Mouse (Mus musculus): Measurements from ENCODE around the gene Cdc42bpg. TPM values are rescaled to one million over a fixed set of nuclear protein-coding genes. Genes with fewer than 3 reads are reported as not detected.
"Not testable (repeated sequence)": the region's sequence is repeated elsewhere in the genome, so short reads cannot be mapped to it uniquely, and the experiment has no call there.

Gene Cdc42bpg
- polyA plus RNA-seq, 1 experiment from 2014 or later: 0.20 TPM

DNA sequence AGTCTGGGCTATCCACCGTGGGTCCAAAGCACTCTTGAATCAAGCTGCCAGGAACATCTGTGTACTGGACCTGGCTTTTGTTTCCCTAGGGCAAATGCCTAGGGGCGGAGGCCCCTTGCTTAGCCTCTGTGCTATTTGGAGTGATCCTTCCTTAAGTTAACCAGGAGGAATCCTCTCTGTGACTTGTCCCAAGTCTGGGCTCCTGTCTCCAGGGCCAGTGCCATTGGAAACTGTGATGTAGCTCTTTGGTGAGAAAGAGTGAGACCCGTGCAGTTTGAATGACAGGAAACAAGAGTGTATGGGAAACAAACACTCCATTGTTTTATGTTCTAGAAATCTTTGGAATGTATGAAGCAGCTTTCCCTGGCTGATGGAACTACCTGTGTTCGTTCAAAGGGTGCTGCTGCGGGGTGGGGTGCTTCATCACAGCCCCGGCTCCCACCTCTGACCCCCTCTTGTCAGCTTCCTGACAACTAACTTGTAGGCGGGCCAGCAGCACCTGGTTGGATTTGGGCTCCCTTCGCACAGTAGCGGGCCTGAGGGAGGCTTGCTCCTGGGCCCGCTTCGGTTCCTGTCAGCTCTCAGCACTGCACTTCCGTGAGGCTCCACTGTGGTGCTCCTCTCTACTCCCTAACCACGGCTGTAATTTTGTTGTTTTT is 17.9 kb upstream of the Cdc42bpg start:
- Histone ChIP-seq H3K27me3 (replicated peaks) (no peaks in the 10 kb centered on the region), H3K4me1 (peaks cover 95% of the 10 kb centered on the region), H3K9me3 (replicated peaks) (no peaks in the 10 kb centered on the region), H3K27ac (peak overlapping the region; percentile 67), H3K4me3 (no peak overlapping the region), H3K36me3 (peaks cover 89% of the 10 kb centered on the region), H3K9ac (0 out of 2 replicates have a peak overlapping the region, but pooled peaks have one; percentile 2), H3K4me2 (peak overlapping the region; percentile 18; the same call in 1 of the 2 replicates)
- ATAC-seq: no peak
- WGBS (ENCODE audit: insufficient replicate concordance): 69% methylated on average over 13 of the region's 13 CpGs

DNA sequence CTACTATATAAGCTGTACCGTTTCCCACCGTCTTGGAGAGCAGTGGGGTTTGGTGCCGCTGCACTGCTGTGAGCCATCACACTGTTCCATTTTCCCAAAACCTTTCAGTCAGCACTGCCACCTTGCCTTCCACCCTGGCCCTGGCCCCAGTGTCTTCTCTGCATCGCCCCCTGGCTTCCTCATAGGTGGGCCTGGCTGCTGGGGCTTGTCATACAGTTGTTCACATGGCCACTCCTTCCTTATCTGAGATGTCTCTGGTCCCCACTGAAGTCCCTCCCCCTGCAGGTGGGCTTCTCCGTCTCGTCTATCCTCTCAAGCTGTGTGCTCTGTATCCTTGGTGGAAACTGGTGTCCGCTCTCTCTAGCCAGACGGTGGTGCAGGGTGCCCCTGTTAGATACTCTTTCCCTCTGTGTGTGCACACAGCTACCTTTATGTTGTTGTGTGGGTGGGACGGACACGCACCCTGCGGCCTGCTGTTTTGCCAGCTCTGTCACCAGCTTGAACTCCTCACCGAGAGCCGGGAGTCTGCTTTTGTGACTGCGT is 16.5 kb upstream of the Cdc42bpg start:
- H3K9ac ChIP-seq: peak overlapping the region; percentile 42
- 74% methylated on average over 14 of the region's 14 CpGs for WGBS (ENCODE audit: insufficient replicate concordance)
- H3K36me3 ChIP-seq: peaks cover 92% of the 10 kb centered on the region

DNA sequence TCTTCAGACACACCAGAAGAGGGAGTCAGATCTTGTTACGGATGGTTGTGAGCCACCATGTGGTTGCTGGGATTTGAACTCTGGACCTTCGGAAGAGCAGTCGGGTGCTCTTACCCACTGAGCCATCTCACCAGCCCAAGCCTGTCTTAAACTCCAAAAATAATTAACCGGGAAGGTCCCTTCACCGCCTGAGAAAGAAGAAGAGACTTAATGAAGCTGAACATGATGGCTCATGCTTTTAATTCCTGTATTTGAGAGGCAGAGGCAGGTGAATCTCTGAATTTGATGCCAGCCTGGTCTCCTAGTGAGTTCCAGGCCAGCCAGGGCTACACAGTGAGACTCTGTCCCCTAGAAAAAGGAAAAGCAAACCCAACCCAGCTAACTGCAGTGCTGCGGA is 15.5 kb upstream of the Cdc42bpg start:
- WGBS (ENCODE audit: insufficient replicate concordance): 70% methylated on average over 5 of the region's 6 CpGs
- Histone ChIP-seq H3K4me1 (peaks cover 83% of the 10 kb centered on the region), H3K9ac (peak overlapping the region; percentile 64), H3K4me3 (peak overlapping the region; percentile 16; the same call in 1 of the 2 replicates), H3K27ac (peak overlapping the region; percentile 94), H3K36me3 (peaks cover 92% of the 10 kb centered on the region), H3K4me2 (peak overlapping the region; percentile 54)
- H3K9me3 ChIP-seq (replicated peaks); H3K27me3 ChIP-seq (replicated peaks); ATAC-seq: not testable (repeated sequence)

More for the DNA sequence above, 16.5 kb upstream of the Cdc42bpg start:
- H3K9me3 ChIP-seq (replicated peaks): no peaks in the 10 kb centered on the region
- no peaks in the 10 kb centered on the region for H3K27me3 ChIP-seq (replicated peaks)
- H3K4me3 ChIP-seq: no peak overlapping the region
- ATAC-seq: no peak
- peaks cover 83% of the 10 kb centered on the region for H3K4me1 ChIP-seq
- peak overlapping the region; percentile 23; the same call in 1 of the 2 replicates for H3K4me2 ChIP-seq
- H3K27ac ChIP-seq: peak overlapping the region; percentile 94

DNA sequence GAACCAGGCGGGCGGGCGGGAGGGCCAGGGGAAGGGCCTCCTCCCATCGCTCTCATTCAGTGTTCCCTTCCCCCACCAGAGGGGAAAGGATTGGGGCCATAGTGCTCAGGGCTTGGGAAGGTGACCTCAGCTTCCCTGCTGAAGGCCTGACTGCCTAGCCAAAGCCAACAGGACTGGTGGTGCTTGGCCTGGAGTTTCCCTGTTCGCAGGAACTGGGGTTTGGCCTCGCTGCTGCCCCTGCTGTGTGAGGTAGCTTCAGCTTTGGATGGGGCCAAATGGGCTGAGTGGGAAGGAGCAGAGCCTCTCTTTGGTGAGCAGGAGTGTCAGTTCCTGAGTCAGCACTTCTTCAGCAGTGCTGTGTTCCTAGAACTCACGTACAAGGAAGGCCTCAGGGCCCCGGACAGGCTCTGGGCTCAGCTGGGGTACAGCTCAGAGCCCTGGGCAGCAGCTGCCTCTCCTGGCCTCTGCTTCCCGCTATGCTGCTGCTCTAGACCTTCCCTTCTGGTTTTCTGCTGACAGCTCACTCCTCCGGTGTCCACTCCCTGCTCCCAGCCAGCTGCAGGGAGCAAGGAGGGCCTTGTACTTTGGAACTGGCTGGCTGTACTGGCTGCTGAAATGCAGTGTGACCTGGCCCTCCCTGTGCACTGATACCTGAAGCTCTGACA is 15.0 kb upstream of the Cdc42bpg start:
- peak overlapping the region; percentile 94 for H3K27ac ChIP-seq
- H3K36me3 ChIP-seq: peaks cover 92% of the 10 kb centered on the region
- no peaks in the 10 kb centered on the region for H3K9me3 ChIP-seq (replicated peaks)
- H3K27me3 ChIP-seq (replicated peaks): no peaks in the 10 kb centered on the region
- peak overlapping the region; percentile 16; the same call in 1 of the 2 replicates for H3K4me3 ChIP-seq
- H3K4me1 ChIP-seq: peaks cover 83% of the 10 kb centered on the region
- 33% methylated on average over 10 of the region's 10 CpGs for WGBS (ENCODE audit: insufficient replicate concordance)
- peak overlapping the region; percentile 64 for H3K9ac ChIP-seq
- peak; percentile 76 for ATAC-seq
- H3K4me2 ChIP-seq: peak overlapping the region; percentile 54

DNA sequence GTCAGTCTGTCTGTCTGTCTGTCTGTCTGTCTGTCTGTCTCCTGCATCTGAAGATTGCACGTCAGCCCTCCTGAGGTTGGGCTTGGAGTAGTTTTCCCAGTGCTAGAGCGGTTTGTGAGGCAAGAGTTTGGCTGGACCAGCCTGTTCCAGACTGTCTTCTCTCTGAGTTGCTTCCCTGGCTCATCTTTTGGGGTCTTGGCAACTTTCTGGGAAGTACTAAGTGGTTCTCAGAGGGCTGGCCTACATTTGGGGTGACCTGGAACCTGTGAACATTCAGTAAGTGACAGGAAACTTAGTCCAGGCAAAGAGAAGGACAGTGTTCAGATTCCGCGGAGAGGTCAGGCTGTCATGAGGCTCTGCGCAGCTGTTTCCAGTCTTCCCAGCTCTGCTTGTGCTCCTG is 14.0 kb upstream of the Cdc42bpg start:
- no peak for ATAC-seq

DNA sequence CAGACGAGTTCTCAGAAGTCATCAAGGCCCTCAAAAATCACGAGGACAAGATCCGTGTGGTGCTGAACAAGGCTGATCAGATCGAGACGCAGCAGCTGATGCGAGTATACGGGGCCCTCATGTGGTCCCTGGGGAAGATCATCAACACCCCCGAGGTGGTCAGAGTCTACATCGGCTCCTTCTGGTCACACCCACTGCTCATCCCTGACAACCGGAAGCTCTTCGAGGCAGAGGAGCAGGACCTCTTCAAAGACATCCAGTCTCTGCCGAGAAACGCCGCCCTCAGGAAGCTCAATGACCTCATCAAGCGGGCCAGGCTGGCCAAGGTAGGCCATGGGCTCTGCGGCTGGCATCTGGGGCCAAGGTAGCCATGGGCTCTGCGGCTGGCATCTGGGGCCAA is 12.0 kb upstream of the Cdc42bpg start:
- Histone ChIP-seq H3K9ac (no peak overlapping the region), H3K9me3 (replicated peaks) (no peaks in the 10 kb centered on the region), H3K4me2 (no peak overlapping the region), H3K27me3 (replicated peaks) (no peaks in the 10 kb centered on the region), H3K4me3 (no peak overlapping the region), H3K27ac (0 out of 2 replicates have a peak overlapping the region, but pooled peaks have one; percentile 53), H3K36me3 (peaks cover 93% of the 10 kb centered on the region), H3K4me1 (peaks cover 83% of the 10 kb centered on the region)
- 88% methylated on average over 17 of the region's 17 CpGs for WGBS (ENCODE audit: insufficient replicate concordance)
- no peak for ATAC-seq

More for the DNA sequence above, 14.0 kb upstream of the Cdc42bpg start:
- Histone ChIP-seq H3K4me1 (peaks cover 83% of the 10 kb centered on the region), H3K9ac (peak overlapping the region; percentile 64; the same call in 1 of the 2 replicates), H3K9me3 (replicated peaks) (no peaks in the 10 kb centered on the region), H3K36me3 (peaks cover 92% of the 10 kb centered on the region), H3K4me3 (no peak overlapping the region), H3K27ac (peak overlapping the region; percentile 94), H3K27me3 (replicated peaks) (no peaks in the 10 kb centered on the region), H3K4me2 (no peak overlapping the region)
- 89% methylated on average over 5 of the region's 5 CpGs for WGBS (ENCODE audit: insufficient replicate concordance)

DNA sequence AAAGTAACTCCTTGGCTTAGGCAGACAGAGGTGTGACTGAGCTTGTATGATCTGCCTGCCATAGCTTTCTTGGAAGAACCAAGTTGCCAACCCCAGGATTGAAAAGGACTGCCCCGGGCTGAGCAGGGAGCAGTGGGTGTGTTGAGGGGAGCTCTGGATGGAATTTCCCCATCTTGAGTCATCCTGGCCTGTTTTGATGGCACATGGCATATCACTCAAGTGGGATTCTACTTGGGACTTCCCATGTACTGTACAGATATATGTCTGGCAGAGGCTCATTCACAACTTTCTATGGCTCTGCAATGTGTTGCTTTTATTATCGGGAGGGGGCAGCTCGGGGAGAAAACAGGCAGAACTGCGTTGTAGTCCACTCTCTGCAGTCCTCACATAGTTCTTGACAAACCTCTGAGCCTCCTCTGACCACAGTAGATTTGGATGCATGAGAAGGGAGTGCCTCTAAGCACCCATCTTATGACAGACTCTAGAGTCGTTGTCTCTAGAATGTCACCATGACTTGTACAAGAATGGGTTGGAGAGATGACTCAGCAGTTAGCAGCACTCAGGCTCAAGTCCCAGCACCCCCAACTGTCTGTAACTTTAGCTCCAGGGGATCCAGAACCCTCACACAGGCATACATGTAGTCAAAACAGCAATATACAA is 9.6 kb upstream of the Cdc42bpg start:
- H3K4me1 ChIP-seq: peaks cover 83% of the 10 kb centered on the region
- H3K4me3 ChIP-seq: no peak overlapping the region
- H3K4me2 ChIP-seq: peak overlapping the region; percentile 61
- 69% methylated on average over 5 of the region's 5 CpGs for WGBS (ENCODE audit: insufficient replicate concordance)
- no peaks in the 10 kb centered on the region for H3K9me3 ChIP-seq (replicated peaks)
- H3K9ac ChIP-seq: peak overlapping the region; percentile 61
- H3K27ac ChIP-seq: peak overlapping the region; percentile 95
- no peaks in the 10 kb centered on the region for H3K27me3 ChIP-seq (replicated peaks)
- peak; percentile 58 for ATAC-seq
- peaks cover 92% of the 10 kb centered on the region for H3K36me3 ChIP-seq

DNA sequence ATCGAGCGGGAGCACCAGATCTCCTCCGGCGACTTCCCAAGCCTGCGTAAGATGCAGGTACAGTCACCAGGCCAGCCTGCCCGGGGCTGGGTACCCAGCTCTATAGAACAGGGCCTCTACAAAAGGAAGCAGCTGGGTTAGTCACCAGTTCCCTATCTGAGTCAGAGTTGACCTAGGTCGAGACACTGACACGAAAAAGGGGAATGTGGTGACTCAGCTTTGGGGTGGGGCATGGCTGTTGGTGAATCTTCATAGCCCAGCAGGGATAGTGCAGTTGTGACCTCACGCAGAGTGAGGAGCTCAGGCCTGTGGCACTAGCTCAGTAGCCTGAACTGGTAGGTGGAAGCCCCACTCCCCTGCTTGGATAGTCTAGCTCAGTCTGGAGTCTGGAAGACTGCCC is 8.6 kb upstream of the Cdc42bpg start:
- peaks cover 84% of the 10 kb centered on the region for H3K36me3 ChIP-seq
- no peaks in the 10 kb centered on the region for H3K27me3 ChIP-seq (replicated peaks)
- peaks cover 83% of the 10 kb centered on the region for H3K4me1 ChIP-seq
- H3K9me3 ChIP-seq (replicated peaks): no peaks in the 10 kb centered on the region
- H3K27ac ChIP-seq: peak overlapping the region; percentile 95
- H3K4me2 ChIP-seq: peak overlapping the region; percentile 61
- 0 out of 2 replicates have a peak overlapping the region, but pooled peaks have one; percentile 2 for H3K4me3 ChIP-seq
- ATAC-seq: peak; percentile 78
- WGBS (ENCODE audit: insufficient replicate concordance): 48% methylated on average over 9 of the region's 9 CpGs
- H3K9ac ChIP-seq: peak overlapping the region; percentile 61

DNA sequence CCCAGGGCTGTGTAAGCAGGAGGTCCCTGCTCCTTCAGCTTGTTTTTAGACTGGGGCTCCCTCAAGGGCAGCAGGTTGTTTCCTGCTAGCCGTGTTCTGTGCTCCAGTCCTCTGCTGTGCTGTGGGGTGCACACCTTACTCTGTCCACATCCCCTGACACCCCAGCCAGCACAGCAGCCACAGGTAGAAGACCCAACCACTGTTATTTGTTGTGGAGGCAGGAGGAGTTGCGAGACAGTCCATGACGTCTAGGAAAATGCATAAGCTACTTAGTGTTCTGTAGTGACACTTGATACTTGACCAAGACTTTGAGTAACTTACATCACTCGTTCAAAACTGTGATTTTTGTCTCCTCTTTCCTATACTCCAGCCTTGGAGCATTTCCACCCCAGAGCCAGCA is 7.3 kb upstream of the Cdc42bpg start:
- H3K27ac ChIP-seq: peak overlapping the region; percentile 95
- H3K4me1 ChIP-seq: peaks cover 94% of the 10 kb centered on the region
- H3K9ac ChIP-seq: peak overlapping the region; percentile 68
- peaks cover 72% of the 10 kb centered on the region for H3K36me3 ChIP-seq
- no peak for ATAC-seq
- no peaks in the 10 kb centered on the region for H3K27me3 ChIP-seq (replicated peaks)
- WGBS (ENCODE audit: insufficient replicate concordance): 65% methylated on average over 4 of the region's 4 CpGs
- H3K4me2 ChIP-seq: peak overlapping the region; percentile 61
- 0 out of 2 replicates have a peak overlapping the region, but pooled peaks have one; percentile 2 for H3K4me3 ChIP-seq
- no peaks in the 10 kb centered on the region for H3K9me3 ChIP-seq (replicated peaks)

DNA sequence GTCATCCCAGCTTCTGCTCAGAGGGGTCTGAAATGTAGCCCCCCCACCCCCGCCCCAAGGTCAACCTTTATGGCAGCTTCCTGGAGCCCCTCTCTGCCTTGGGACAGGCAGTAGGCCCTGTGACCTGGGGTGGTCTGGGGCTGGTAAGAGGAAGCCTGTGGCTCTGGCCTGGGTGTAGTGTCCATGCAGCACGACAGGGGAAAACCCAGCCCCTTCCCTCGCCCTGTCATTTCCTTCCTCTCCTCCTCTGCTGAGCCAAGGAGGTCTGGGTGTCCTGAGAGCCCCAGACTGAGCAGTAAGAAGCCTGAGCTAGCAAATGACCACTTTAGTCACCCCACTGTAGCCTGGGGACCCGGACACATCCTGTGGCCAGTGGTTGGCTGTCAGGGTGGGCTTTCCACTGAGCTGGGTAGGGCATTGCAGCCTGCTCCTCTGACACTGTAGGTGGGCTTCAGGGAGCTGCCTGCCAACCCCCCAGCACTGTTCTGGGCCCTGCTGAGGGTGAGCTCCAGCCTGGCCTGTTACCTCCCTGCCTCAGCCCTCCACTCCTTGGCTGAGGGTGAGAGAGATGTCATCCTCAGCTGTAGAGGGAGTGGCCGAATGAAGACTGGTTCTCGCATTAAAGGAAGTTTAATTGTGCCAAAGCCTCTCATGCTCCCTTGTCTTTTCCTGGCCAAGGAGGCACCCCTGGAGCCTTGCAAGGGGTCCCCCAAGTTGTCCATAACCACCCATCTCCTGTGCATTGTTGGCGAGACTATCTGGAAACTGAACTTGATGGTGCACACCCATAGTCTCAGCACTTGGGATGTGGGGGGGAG is 6.6 kb upstream of the Cdc42bpg start:
- WGBS (ENCODE audit: insufficient replicate concordance): 48% methylated on average over 7 of the region's 7 CpGs

DNA sequence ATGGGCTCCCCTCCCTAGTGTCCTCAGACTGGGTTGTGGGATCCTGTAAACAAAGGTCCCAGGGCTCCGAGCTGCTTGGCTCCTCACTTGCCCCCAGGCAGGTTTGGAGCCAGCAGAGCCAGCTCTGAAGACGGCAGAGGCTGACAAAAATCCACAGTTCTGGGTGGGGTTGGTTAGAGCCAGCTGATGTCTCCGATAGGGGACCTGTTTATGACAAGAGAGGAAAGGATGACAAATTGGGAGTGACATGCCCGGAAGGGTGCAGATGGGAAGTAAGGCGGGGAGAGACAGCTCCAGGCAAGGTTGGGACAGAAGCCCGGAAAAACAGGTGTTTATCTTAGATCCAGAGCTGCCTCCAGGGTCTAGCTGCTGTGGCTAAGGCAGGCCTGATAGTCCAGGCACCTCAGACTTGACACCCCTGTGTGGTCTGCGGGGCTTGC is 5.8 kb upstream of the Cdc42bpg start:
- peaks cover 97% of the 10 kb centered on the region for H3K4me1 ChIP-seq
- peak overlapping the region; percentile 61 for H3K4me2 ChIP-seq
- H3K36me3 ChIP-seq: peaks cover 58% of the 10 kb centered on the region
- peak overlapping the region; percentile 26 for H3K4me3 ChIP-seq
- WGBS (ENCODE audit: insufficient replicate concordance): 22% methylated on average over 7 of the region's 7 CpGs
- peak overlapping the region; percentile 68 for H3K9ac ChIP-seq
- H3K27ac ChIP-seq: peak overlapping the region; percentile 95
- no peaks in the 10 kb centered on the region for H3K27me3 ChIP-seq (replicated peaks)
- no peaks in the 10 kb centered on the region for H3K9me3 ChIP-seq (replicated peaks)
- ATAC-seq: peak; percentile 80

More for the DNA sequence above, 6.6 kb upstream of the Cdc42bpg start:
- Histone ChIP-seq H3K27ac (peak overlapping the region; percentile 95), H3K4me1 (peaks cover 98% of the 10 kb centered on the region), H3K9me3 (replicated peaks) (no peaks in the 10 kb centered on the region), H3K27me3 (replicated peaks) (no peaks in the 10 kb centered on the region), H3K4me3 (peak overlapping the region; percentile 26; the same call in 1 of the 2 replicates), H3K9ac (peak overlapping the region; percentile 68), H3K36me3 (peaks cover 66% of the 10 kb centered on the region), H3K4me2 (peak overlapping the region; percentile 61)
- no peak for ATAC-seq

Data from liver, embryonic 12.5 days (tissue).